Mouse (Mus musculus): ENCODE measurements around the gene Parp3.

The Parp3 gene

GRCm38 (mm10) chr9:106474456-106474855 is 2.3 kb downstream of the Parp3 start:
- DNase-seq, result peak; percentile 74

- DNase-seq, result no peak
These were observed 3.0 kb downstream of the Parp3 start for GRCm38 (mm10) chr9:106473753-106474105.

GRCm38 (mm10) chr9:106473081-106473752 is 3.5 kb downstream of the Parp3 start:
- DNase-seq, result no peak

GRCm38 (mm10) chr9:106472321-106472720 is 4.4 kb downstream of the Parp3 start:
- DNase-seq, result no peak

- DNase-seq, result peak; percentile 78
These were observed 4.9 kb downstream of the Parp3 start for GRCm38 (mm10) chr9:106471892-106472291.

GRCm38 (mm10) chr9:106470991-106471750 is 5.6 kb downstream of the Parp3 start:
- no peak for DNase-seq

- DNase-seq, result no peak
These were observed 7.0 kb downstream of the Parp3 start for GRCm38 (mm10) chr9:106469776-106470175.

- DNase-seq, result no peak
These were observed 7.4 kb downstream of the Parp3 start for GRCm38 (mm10) chr9:106469317-106469716.

- no peak for DNase-seq
These were observed 9.0 kb downstream of the Parp3 start for GRCm38 (mm10) chr9:106467746-106468145.

- DNase-seq, result no peak
These were observed 10.0 kb downstream of the Parp3 start for GRCm38 (mm10) chr9:106466721-106467120.

- no peak for DNase-seq
These were observed 11.1 kb downstream of the Parp3 start, which contains the start of gene Gpr62 for GRCm38 (mm10) chr9:106465571-106466200. TSS of gene Gpr62 (minus strand) at chr9:106465938.

- peak; percentile 36 for DNase-seq
These were observed 11.8 kb downstream of the Parp3 start for GRCm38 (mm10) chr9:106464751-106465541.

- DNase-seq, result no peak
These were observed 13.4 kb downstream of the Parp3 start for GRCm38 (mm10) chr9:106463122-106464063.

GRCm38 (mm10) chr9:106462430-106462800 is 14.3 kb downstream of the Parp3 start:
- no peak for DNase-seq

- DNase-seq, result no peak
These were observed 14.9 kb downstream of the Parp3 start for GRCm38 (mm10) chr9:106461641-106462429.

GRCm38 (mm10) chr9:106461026-106461415 is 15.7 kb downstream of the Parp3 start:
- no peak for DNase-seq

GRCm38 (mm10) chr9:106460401-106461025 is 16.2 kb downstream of the Parp3 start:
- DNase-seq, result no peak

GRCm38 (mm10) chr9:106459946-106460345 is 16.8 kb downstream of the Parp3 start:
- no peak for DNase-seq

- no peak for DNase-seq
These were observed 18.8 kb downstream of the Parp3 start for GRCm38 (mm10) chr9:106457920-106458319.

- DNase-seq, result no peak
These were observed 19.6 kb downstream of the Parp3 start for GRCm38 (mm10) chr9:106457163-106457559.

All from lung, postnatal 36 days (tissue).